Mouse (Mus musculus) induced T-regulatory cell, adult 2 months (primary cell): Measurements from ENCODE around the gene Large1.
A peak's percentile ranks its signal among the peaks of the same experiment; 100 is the strongest.

Experiments used
- DNase-seq: peaks from one replicate; pipeline ENCODE4 v3.0.0-alpha.2; 2012; ENCODE audit warnings: low read depth

The Large1 gene

GRCm38 (mm10) chr8:72777797-72778196 is 575.5 kb downstream of the Large1 start:
- DNase-seq, result no peak

GRCm38 (mm10) chr8:72766777-72767176 is 586.6 kb downstream of the Large1 start:
- DNase-seq, result no peak

- DNase-seq, result peak; percentile 27
These were observed 587.6 kb downstream of the Large1 start for GRCm38 (mm10) chr8:72765696-72766095.
